Mouse (Mus musculus): Measurements from ENCODE around the gene Kcnmb4. TPM values are rescaled to one million over a fixed set of nuclear protein-coding genes. Genes with fewer than 3 reads are reported as not detected.
A peak's percentile ranks its signal among the peaks of the same experiment; 100 is the strongest.

The Kcnmb4 gene
- polyA plus RNA-seq (2012; rRNA removed), result 2.9 and 8.9 TPM in 2 replicates

DNA sequence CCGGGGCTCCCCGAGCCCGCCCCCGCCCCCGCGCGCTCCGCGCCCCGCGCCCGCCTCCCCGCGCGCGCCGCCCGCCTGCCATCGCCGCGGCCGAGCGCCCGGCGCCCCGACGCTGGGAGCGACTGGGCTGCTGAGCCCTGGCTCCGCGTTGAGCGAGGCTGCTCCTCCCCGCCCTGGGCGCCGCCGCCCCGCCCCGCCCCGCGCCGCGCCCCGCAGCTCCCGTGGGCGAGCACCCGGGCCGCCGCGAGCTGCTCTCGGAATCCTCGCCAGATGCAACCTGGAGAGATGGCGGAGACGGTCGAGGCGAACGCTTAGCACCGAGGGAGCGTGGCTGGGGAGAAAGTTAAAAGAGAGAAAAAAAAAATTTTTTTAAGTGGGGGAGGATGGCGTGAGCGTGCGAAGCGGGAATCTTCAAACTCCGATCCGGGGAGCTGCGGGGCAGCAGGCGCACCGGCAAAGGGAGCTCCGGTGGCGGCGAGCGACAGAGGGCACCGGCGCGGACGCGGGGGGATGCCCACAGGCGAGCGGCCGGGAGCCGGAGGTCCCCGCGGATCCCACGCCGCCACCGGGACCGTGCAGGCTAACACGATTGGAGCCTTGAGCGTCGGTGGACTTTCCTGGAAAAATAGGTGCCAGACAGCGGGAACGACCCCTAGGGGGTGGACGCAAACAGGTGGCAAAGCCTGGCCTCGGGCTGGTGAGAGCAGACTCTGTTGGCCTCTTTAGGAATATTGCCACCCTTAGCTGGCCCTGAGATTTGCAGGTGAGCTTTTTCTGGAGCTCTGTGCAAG is at the start of gene Kcnmb4:
Gene Kcnmb4, minus strand, starts transcription at position 120 of the 791 bp plus-strand sequence.
- Histone ChIP-seq H3K36me3 (ENCODE audit: control insufficient read depth, insufficient read depth, low read length) (no peaks in the 10 kb centered on the region), H3K4me1 (ENCODE audit: control insufficient read depth, insufficient read depth, insufficient read length, low read length) (peaks cover 7% of the 10 kb centered on the region), H3K27me3 (ENCODE audit: control insufficient read depth, insufficient read depth, low read length) (peaks cover 37% of the 10 kb centered on the region), H3K27ac (ENCODE audit: insufficient read depth, low read depth, low read length) (no peak within 1 kb of the TSS), H3K4me3 (ENCODE audit: low read depth, low read length) (peak within 1 kb of the TSS; percentile 73)
- TF ChIP-seq POLR2A (IDR thresholded peaks at IDR 0.05; ENCODE audit: low read depth, low read length) (no peak), CTCF (IDR thresholded peaks at IDR 0.05; ENCODE audit: extremely low read depth, insufficient read length, insufficient replicate concordance, low read depth, low read length) (no peak)
- WGBS, result under 1% methylated on average over 81 of the region's 92 CpGs

DNA sequence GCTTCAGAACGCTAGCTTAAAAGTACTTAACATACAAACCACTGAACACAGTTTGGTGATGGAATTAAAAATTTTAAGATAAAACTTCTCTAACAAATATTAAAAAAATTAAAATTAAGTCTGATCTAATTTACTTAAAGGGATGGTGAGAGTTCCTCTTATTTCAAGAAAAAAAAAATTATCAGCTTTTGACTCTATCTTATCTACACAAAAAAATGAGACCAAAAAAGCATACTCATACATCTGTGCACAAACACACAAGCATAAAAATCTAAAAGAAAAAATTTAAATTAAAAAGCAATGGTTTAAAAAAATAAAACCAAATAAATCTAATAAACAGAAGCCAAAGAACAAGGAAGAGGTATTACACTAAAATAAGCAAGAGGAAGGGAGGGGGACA is 45.9 kb upstream of the Kcnmb4 start:
- 89% methylated on average over 1 of the region's 1 CpGs for WGBS
- Histone ChIP-seq H3K4me1 (ENCODE audit: control insufficient read depth, insufficient read depth, insufficient read length, low read length) (no peaks in the 10 kb centered on the region), H3K27ac (ENCODE audit: insufficient read depth, low read depth, low read length) (no peak overlapping the region), H3K27me3 (ENCODE audit: control insufficient read depth, insufficient read depth, low read length) (no peaks in the 10 kb centered on the region), H3K36me3 (ENCODE audit: control insufficient read depth, insufficient read depth, low read length) (peaks cover 1% of the 10 kb centered on the region; the same call in 1 of the 2 replicates), H3K4me3 (ENCODE audit: low read depth, low read length) (no peak overlapping the region)
- TF ChIP-seq POLR2A (IDR thresholded peaks at IDR 0.05; ENCODE audit: low read depth, low read length) (no peak), CTCF (IDR thresholded peaks at IDR 0.05; ENCODE audit: extremely low read depth, insufficient read length, insufficient replicate concordance, low read depth, low read length) (no peak)

DNA sequence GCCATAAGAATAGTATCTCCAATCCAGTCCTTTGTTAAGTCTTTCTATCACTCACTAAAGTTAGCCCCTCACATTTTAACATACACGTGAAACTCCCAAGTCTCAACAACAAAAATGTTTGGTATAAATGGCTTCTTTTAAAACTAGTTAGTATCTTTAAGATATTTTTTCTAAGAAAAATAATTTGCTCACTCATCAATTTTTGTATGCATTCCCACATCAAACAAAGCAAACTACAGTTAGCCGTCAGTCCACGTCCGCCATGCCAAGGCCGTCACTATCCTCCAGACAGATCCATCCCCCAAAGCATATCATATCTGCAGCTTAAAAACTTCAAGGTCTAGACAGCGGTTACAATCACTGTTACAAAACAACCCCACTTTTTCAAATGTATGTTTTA is 41.9 kb upstream of the Kcnmb4 start:
- no peak overlapping the region for H3K4me3 ChIP-seq (ENCODE audit: low read depth, low read length)
- no peaks in the 10 kb centered on the region for H3K4me1 ChIP-seq (ENCODE audit: control insufficient read depth, insufficient read depth, insufficient read length, low read length)
- 94% methylated on average over 6 of the region's 6 CpGs for WGBS
- no peak overlapping the region for H3K27ac ChIP-seq (ENCODE audit: insufficient read depth, low read depth, low read length)
- TF ChIP-seq CTCF (IDR thresholded peaks at IDR 0.05; ENCODE audit: extremely low read depth, insufficient read length, insufficient replicate concordance, low read depth, low read length) (no peak), POLR2A (IDR thresholded peaks at IDR 0.05; ENCODE audit: low read depth, low read length) (no peak)
- no peaks in the 10 kb centered on the region for H3K27me3 ChIP-seq (ENCODE audit: control insufficient read depth, insufficient read depth, low read length)
- H3K36me3 ChIP-seq (ENCODE audit: control insufficient read depth, insufficient read depth, low read length), result peaks cover 1% of the 10 kb centered on the region; the same call in 1 of the 2 replicates

DNA sequence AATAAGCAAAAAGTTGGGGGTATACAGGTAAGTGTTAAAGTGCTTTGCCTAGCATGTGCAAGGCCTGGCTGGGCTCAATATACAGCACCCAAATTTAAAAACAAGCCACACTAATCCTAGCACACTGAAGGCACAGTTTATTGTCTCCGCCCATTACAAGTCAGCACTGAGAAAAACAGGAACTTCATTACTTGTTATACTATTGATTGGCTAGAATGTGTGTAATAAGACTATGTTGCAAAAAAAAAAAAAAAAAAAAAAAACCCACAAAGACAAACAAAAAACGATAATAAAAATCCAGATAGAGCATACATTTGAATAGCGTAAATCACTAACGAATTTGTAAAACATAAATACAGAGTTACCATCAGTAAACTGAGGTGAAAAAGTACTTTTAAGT is 41.5 kb upstream of the Kcnmb4 start:
- no peak overlapping the region for H3K27ac ChIP-seq (ENCODE audit: insufficient read depth, low read depth, low read length)
- TF ChIP-seq CTCF (IDR thresholded peaks at IDR 0.05; ENCODE audit: extremely low read depth, insufficient read length, insufficient replicate concordance, low read depth, low read length), result no peak
- TF ChIP-seq POLR2A (IDR thresholded peaks at IDR 0.05; ENCODE audit: low read depth, low read length), result no peak
- no peak overlapping the region for H3K4me3 ChIP-seq (ENCODE audit: low read depth, low read length)
- no peaks in the 10 kb centered on the region for H3K27me3 ChIP-seq (ENCODE audit: control insufficient read depth, insufficient read depth, low read length)
- 89% methylated on average over 4 of the region's 4 CpGs for WGBS
- peaks cover 1% of the 10 kb centered on the region; the same call in 1 of the 2 replicates for H3K36me3 ChIP-seq (ENCODE audit: control insufficient read depth, insufficient read depth, low read length)
- H3K4me1 ChIP-seq (ENCODE audit: control insufficient read depth, insufficient read depth, insufficient read length, low read length), result no peaks in the 10 kb centered on the region

DNA sequence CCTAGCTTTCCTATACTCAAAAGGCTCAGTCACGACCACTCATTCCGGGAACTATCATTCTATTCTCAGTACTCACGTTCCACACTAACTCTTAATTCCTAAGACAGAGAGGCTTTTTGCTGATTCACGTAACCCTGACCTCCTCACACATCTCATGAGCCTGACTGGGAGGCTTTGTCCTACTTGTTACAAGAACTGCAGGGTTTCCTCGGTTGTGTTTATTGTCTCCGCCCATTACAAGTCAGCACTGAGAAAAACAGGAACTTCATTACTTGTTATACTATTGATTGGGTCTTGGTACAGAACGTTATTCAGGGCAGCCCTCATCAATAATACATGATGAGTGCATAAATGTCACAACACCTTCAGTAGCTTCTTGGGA is 39.6 kb upstream of the Kcnmb4 start:
- Histone ChIP-seq H3K36me3 (ENCODE audit: control insufficient read depth, insufficient read depth, low read length) (peaks cover 1% of the 10 kb centered on the region; the same call in 1 of the 2 replicates), H3K27me3 (ENCODE audit: control insufficient read depth, insufficient read depth, low read length) (no peaks in the 10 kb centered on the region), H3K27ac (ENCODE audit: insufficient read depth, low read depth, low read length) (no peak overlapping the region), H3K4me1 (ENCODE audit: control insufficient read depth, insufficient read depth, insufficient read length, low read length) (no peaks in the 10 kb centered on the region), H3K4me3 (ENCODE audit: low read depth, low read length) (no peak overlapping the region)
- TF ChIP-seq CTCF (IDR thresholded peaks at IDR 0.05; ENCODE audit: extremely low read depth, insufficient read length, insufficient replicate concordance, low read depth, low read length) (no peak), POLR2A (IDR thresholded peaks at IDR 0.05; ENCODE audit: low read depth, low read length) (no peak)
- 68% methylated on average over 7 of the region's 7 CpGs for WGBS

DNA sequence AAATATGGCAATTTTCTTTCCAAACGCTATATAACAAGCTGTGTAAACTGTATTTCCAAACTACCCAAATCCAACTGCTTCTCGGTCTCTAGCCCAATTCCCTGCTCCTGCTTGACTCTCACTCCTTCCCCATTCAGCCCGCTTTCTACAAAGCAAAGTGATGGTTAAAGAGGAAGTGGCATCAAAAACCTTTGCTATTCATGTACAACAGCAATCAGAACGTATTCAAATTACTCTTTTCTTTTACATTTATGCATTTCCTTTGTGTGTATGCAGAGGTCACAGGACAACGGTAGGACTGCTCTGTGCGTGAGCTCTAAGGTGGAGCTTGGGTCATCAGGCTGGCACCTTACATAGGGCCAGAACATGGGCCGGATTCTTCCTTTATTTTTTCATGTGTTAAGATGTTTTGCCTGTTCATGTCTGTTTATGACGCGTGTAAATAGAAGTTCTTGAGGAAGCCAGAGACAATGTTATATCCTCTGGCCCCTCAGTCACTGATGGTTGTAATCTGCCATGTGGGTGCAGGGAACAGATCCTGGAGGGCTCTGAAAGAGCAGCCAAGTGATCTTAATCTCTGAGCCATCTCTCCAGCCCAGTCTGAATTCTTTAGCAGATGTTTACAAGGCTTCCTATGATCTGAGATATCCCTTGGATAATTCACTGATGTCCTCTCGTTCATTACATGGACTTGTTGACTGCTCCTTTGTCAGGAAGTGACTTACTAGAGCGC is 39.0 kb upstream of the Kcnmb4 start:
- H3K4me1 ChIP-seq (ENCODE audit: control insufficient read depth, insufficient read depth, insufficient read length, low read length), result no peaks in the 10 kb centered on the region
- peaks cover 1% of the 10 kb centered on the region; the same call in 1 of the 2 replicates for H3K36me3 ChIP-seq (ENCODE audit: control insufficient read depth, insufficient read depth, low read length)
- H3K27me3 ChIP-seq (ENCODE audit: control insufficient read depth, insufficient read depth, low read length), result no peaks in the 10 kb centered on the region
- H3K4me3 ChIP-seq (ENCODE audit: low read depth, low read length), result no peak overlapping the region
- TF ChIP-seq POLR2A (IDR thresholded peaks at IDR 0.05; ENCODE audit: low read depth, low read length) (no peak), CTCF (IDR thresholded peaks at IDR 0.05; ENCODE audit: extremely low read depth, insufficient read length, insufficient replicate concordance, low read depth, low read length) (no peak)
- 89% methylated on average over 11 of the region's 11 CpGs for WGBS
- no peak overlapping the region for H3K27ac ChIP-seq (ENCODE audit: insufficient read depth, low read depth, low read length)
